Mouse (Mus musculus) embryonic stem cell, embryonic (primary cell): ENCODE data around the gene Pus3.

ENCODE experiments used
- CTCF ChIA-PET, 4 experiments: fragments of 300-600 bp in 2 of 4; fragments of 350-600 bp in 2 of 4; sonication (Branson Sonifier 250); formaldehyde crosslinking; loops; one replicate each; lab custom pipeline; 2022; ENCODE audit warnings: inconsistent platforms in 2 of 4; lab: Charles Lee
- POLR2A ChIA-PET, 4 experiments: fragments of 300-600 bp in 2 of 4; fragments of 350-600 bp in 2 of 4; sonication (Branson Sonifier 250); formaldehyde crosslinking; loops; one replicate each; lab custom pipeline; 2022; ENCODE audit warnings: antibody characterized with exemption in 4 of 4, inconsistent platforms in 1 of 4; lab: Charles Lee

The Pus3 gene

DNA sequence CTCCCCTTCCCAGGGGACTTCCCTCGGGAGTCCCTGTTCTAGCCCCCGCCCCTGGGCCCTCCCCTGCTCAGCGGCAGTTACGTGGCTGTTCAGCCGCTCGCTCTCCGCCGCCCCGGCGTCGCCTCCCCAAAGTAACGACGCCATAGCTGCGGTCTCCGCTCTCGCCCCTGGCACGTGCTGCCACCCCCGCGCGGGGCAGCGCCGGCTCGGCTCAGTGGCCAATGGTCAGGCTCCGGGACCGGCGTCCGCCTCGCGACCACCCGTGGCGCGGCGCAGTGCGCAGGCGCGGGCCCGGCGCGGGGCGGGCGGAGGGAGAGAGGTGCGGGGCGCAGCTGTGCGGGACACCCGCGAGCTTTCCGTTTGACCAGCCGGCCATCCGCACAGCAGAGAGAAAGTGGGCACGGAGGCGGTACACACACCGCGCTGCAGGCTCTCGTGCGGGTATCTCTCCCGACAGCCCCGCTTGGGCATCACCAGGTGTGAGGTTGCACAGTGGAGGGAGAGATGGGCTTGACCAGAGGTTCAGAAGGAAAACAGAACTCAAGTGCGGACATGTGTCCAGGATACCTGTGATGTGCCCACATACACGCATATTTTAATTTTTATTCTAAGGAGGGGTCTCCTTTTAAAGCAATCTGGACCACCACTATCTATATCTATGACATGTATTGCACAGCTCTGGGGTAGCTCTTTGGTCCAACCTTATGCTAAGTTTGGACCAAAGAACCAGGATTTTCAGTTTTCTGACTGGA is at the start of gene Pus3, which contains the start of gene Ddx25:
TSS of gene Pus3 (plus strand) at position 339 of the 752 bp plus-strand sequence.
TSS of gene Ddx25 (minus strand) at position 272 of the 752 bp plus-strand sequence.
- ChIA-PET CTCF (interaction anchor here in 3 of 4 experiments (0.6 to 2.0 kb wide), 6 partner anchors 17 to 234 kb away, joined by 3 to 8 read pairs (median 4); no protein-coding TSS in a partner anchor), POLR2A (interaction anchor here (0.6 to 6.6 kb wide), 22 partner anchors 11 to 441 kb away, joined by 3 to 69 read pairs (median 5); partner anchors contain the start of genes Hyls1 (in 4 of the 4), Pate2 (in 4 of the 4), Foxred1 (in 2 of the 4) and Srpr (in 1 of the 4))

DNA sequence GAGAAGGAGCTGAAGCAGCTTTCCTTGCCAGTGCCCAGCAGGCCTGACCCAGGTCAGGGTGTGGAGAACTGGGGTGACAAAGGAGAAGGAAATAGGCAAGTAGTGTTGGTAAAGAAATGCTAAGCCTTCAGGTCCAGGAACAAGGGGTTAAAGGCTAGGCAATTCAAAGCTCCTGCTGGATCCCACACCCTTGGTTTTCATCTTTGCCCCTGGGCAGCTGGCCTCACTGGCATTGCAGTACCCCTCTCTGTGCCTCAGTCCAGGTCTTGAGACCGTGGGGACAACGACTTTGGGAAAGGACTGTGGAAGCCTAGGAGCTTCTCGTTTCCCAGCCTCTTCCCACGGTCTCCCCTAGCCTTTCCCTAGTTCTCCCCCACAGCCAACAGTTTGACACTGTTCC is 44.5 kb upstream of the Pus3 start:
- ChIA-PET POLR2A (interaction anchor here in 2 of 4 experiments (0.7 to 1.6 kb wide), 6 partner anchors 8 to 248 kb away, joined by 3 to 7 read pairs (median 3); partner anchors contain the start of gene Cdon (in 1 of the 2)), CTCF (interaction anchor here in 2 of 4 experiments (1.0 to 3.1 kb wide), 3 partner anchors 10 to 214 kb away, joined by 3 to 16 read pairs (median 3); no protein-coding TSS in a partner anchor)

DNA sequence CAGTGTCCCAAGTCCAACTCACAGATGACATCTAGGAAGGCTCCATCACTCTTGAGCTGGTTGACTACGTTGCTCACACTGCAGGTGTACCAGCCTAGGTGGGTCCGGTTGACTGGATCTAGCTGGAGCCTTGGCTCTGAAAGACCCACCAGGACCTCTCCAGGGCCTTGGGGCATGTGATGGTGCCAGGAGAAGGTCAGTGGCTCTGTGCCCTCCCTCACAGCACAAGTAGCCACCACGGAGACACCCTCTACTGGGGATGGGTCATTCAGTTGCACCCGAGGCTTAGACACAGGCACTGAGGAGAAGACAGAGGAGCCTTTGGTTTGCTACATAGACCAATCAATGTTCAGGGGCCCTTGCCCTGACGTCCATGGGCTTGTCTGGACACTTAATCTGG is 42.2 kb upstream of the Pus3 start:
- CTCF ChIA-PET, result interaction anchor here in 1 of 4 experiments (1.5 kb wide), 1 partner anchor 8 kb away, joined by 5 read pairs; no protein-coding TSS in a partner anchor
- POLR2A ChIA-PET, result interaction anchor here in 2 of 4 experiments (0.6 to 1.1 kb wide), 5 partner anchors 20 to 367 kb away, joined by 3 to 5 read pairs (median 3); no protein-coding TSS in a partner anchor

DNA sequence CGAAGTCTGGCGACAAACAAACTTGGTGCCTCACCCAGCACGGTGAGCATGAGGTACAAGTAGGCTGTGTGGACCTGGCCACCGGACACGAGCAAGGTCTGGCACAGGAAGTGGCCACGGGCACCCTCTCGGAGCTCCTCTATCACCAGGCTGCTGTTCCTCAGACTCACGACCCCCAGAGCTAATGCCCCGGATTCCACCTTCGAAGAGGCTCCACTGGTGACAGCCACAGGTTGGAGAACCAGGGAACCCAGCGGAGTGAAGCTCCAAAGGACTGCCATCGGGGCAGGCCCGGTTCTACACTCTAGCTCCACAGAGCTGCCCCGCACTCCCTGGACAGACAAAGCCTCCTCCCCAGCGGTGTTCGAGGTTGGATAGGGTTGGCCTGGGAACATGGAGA is 41.7 kb upstream of the Pus3 start:
- ChIA-PET POLR2A (interaction anchor here in 2 of 4 experiments (0.6 to 1.3 kb wide), 5 partner anchors 12 to 368 kb away, joined by 3 to 6 read pairs (median 3); no protein-coding TSS in a partner anchor), CTCF (interaction anchor here in 2 of 4 experiments (0.5 to 1.5 kb wide), 2 partner anchors 8 to 317 kb away, joined by 3 to 6 read pairs; partner anchors contain the start of genes Srpr (in 1 of the 2) and Tirap (in 1 of the 2))

DNA sequence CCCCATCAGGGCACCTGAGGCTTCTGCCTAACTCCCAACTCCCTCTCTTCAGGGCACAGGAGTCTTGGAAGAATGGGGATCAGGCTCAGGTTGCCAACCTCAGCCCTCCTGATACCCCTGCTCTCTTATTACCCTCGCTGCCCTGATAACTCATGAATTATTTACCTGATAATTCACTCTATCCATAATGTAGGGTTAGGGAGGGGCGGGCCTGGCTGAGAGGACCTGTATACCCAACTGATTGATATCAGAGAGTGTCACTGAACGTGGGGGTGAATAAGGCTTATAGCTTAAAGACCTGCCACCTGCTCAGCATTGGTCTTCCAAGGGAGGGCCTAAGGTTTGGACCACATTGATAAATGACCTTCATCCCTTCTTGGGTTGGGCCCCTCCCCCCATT is 40.2 kb upstream of the Pus3 start, which contains the start of gene Gm1113:
TSS of gene Gm1113 (minus strand) at position 101 of the 400 bp plus-strand sequence.
- ChIA-PET CTCF (interaction anchor here in 1 of 4 experiments (1.5 kb wide), 1 partner anchor 318 kb away, joined by 3 read pairs; the partner anchor contains the start of genes Srpr and Tirap), POLR2A (interaction anchor here in 1 of 4 experiments (1.3 kb wide), 1 partner anchor 20 kb away, joined by 6 read pairs; no protein-coding TSS in a partner anchor)

DNA sequence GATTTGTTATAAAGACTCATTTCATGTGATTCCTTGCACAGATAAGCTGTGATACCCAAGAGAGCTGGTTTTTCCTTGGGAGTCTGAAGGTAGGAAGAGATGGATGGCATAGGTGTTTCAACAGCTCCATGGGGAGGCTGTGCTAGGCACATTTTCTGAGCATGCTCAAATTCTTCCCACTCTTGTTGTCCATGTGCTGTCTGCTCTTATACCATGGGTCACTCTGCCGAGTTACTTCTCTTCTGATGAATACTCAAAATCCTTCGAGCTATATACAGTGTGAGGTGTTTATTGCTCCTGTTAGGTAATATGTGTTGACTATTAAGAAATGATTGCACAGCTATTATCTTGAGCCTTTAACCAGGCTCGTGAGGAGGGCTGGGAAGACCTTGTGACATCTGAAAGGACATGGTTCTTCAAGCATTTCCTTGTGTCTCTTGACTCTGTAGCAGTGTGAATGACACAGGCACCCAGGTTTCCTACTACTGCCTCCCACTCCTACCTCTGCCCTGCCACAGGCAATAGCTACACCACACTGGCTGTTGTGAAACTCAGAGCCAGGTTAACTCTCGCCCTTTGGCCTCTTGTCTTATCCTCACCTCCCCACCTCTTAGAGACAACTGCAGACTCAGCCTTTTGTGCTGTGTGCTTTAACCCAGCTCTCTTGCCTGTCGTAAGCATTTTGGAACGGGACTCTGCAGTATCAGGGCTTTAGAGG is 37.6 kb upstream of the Pus3 start:
- ChIA-PET CTCF (interaction anchor here in 2 of 4 experiments (0.6 to 2.4 kb wide), 6 partner anchors 14 to 690 kb away, joined by 3 to 8 read pairs (median 3); no protein-coding TSS in a partner anchor), POLR2A (interaction anchor here in 2 of 4 experiments (1.0 to 1.2 kb wide), 2 partner anchors 26 to 229 kb away, joined by 3 read pairs; no protein-coding TSS in a partner anchor)

DNA sequence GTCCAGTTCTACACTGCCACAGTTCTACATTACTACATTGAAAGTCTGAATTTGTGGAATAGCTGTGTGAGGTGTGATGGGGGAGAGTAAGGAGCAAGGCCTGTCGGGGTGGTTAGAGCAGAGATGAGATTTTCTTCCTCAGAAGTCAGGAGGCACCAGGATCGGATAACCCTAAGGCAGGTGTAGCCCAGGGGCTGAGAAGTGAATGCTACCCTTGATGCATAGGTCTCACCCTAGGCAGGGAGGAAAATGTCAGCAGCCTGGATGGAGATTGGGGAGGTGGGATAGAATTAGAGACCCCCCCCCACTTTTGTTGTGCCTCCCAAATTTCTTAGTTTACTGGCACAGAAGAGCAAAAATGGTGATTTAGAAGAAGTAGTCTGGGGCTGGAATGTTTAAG is 36.2 kb upstream of the Pus3 start:
- CTCF ChIA-PET, result interaction anchor here in 2 of 4 experiments (0.7 to 2.5 kb wide), 4 partner anchors 13 to 345 kb away, joined by 3 to 23 read pairs (median 3); no protein-coding TSS in a partner anchor

DNA sequence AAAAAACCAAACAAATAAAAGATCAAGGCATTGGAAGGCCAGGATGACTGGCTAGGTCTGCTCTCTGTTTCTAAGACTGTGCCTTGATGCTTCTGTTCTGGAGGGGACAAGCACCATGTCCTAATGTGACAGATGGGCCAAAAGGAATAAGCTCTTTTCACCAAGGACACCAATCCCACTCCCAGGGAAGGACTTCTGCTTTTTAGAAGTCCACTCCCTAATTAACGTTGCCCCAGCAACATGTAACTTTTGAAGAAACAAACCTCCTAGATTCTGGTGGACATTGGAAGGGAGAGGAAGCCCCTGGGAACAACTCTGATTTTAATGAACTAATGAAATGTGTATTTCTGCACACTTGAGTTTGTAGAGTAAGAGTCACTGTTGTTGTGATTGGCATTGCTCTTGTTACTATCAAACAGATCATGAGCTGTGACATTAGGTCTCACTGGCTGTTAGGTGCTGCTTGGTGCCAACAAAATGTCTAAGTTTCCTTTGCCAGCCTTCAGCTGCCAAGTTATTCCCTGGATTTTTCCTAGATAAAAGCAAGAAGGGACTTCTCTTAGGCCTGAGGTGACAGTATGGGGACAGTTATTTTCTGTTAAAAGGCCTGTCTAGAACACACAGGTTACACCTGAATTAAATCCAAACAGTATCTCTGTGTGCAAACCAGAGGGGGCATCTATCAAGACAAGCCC is 35.4 kb upstream of the Pus3 start:
- POLR2A ChIA-PET, result interaction anchor here in 2 of 4 experiments (0.8 to 2.0 kb wide), 8 partner anchors 9 to 226 kb away, joined by 3 to 6 read pairs (median 4); no protein-coding TSS in a partner anchor
- CTCF ChIA-PET, result interaction anchor here (0.6 to 3.5 kb wide), 17 partner anchors 12 to 1120 kb away, joined by 3 to 31 read pairs (median 4); partner anchors contain the start of genes Srpr (in 1 of the 4) and Tirap (in 1 of the 4)

More for the DNA sequence above, 36.2 kb upstream of the Pus3 start:
- POLR2A ChIA-PET, result interaction anchor here in 2 of 4 experiments (0.8 to 1.0 kb wide), 2 partner anchors 9 to 231 kb away, joined by 3 read pairs; no protein-coding TSS in a partner anchor

DNA sequence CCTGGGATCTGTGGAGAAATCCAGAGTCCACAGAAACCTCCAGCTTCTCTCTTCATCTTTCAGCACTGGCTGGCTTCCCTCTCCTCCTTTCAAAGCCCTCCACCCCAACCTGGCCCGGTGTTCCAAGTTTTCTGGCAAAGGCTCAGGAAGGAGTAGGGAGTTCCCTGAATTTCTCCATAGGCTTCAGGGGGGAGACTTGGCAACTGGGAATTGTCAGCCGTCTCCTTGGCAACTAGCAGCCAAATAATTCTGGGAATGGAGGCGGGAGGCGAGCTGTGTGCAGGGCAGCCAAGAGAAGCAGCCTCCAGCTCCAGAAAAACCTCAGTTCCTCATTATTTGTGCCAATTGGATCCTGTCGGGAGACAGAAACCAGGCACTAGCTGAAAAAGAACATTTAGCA is 34.9 kb upstream of the Pus3 start:
- ChIA-PET POLR2A (interaction anchor here in 2 of 4 experiments (0.9 to 2.0 kb wide), 12 partner anchors 15 to 256 kb away, joined by 3 to 6 read pairs (median 4); no protein-coding TSS in a partner anchor), CTCF (interaction anchor here (0.6 to 3.5 kb wide), 29 partner anchors 11 to 1120 kb away, joined by 3 to 31 read pairs (median 4); partner anchors contain the start of genes Fam118b (in 1 of the 4), Foxred1 (in 1 of the 4), Rpusd4 (in 1 of the 4) and Srpr (in 1 of the 4))

DNA sequence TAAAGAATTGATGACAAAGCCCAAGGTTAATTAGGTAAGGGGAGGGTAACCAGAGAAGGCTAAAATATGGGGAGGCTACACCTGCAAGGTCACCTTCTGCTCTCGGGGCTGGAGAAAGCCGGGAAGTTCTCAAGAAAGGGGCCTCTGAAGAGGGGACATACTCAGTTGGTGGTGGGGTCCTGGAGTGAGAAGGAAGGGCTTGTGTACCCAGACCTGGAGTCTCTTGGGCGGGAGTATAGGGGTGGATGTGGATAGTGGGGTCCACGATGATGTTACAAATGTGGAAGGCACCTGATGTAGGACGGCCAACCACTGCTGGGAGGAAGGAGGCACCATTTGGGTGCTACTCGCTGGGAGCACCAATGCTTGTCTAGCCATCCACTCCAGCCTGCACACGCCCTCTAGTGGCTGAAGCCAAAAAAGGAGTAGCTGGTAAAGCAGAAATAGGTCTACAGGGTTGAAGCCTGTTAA is 34.4 kb upstream of the Pus3 start:
- CTCF ChIA-PET, result interaction anchor here (0.5 to 3.5 kb wide), 51 partner anchors 9 to 473 kb away, joined by 3 to 31 read pairs (median 4); partner anchors contain the start of genes Cdon (in 1 of the 4), Fam118b (in 1 of the 4), Foxred1 (in 1 of the 4) and Rpusd4 (in 1 of the 4)
- POLR2A ChIA-PET, result interaction anchor here in 3 of 4 experiments (0.6 to 2.0 kb wide), 17 partner anchors 15 to 1203 kb away, joined by 3 to 6 read pairs (median 4); no protein-coding TSS in a partner anchor

DNA sequence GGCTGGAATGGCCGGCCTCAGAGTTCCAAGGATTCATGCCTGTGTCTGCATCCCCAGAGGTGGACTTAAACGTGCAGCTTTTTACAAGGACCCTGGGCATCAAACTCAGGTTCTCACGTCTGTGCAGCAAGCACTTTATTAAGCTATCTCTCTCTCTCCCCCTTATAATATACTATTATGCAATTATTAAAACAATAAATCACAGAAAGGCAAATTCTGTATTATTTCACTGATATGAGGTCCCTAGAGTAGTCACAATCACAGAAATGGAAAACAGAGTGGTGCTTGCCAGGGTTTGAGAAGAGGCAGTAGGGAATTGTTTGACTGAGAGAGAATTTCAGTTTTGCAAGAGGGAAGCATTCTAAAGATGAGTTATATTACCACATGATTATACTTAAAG is 29.3 kb upstream of the Pus3 start:
- ChIA-PET CTCF (interaction anchor here in 2 of 4 experiments (1.0 to 1.4 kb wide), 2 partner anchors 12 kb away, joined by 3 read pairs; no protein-coding TSS in a partner anchor), POLR2A (interaction anchor here in 1 of 4 experiments (0.6 kb wide), 1 partner anchor 1484 kb away, joined by 4 read pairs; no protein-coding TSS in a partner anchor)

DNA sequence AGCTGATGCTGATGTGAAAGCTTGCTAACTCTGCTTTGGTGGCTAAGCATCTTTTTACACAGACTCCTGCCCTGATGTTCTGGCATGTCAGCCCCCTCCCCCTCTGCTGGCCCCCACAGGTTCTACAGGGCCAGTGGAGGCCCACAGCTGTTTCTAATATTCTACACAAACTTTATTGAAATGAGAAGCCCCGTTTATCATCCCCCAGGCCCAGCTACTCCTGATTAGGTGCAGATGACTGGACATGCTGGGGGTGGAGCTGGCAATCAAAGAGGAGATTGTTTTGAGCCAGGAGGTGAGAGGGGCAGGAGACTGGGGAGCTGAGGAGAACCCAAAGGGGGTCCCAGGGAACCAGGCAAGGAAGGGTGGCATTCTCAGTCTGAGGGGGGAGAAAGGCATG is 28.6 kb upstream of the Pus3 start:
- ChIA-PET CTCF (interaction anchor here in 2 of 4 experiments (1.0 to 1.4 kb wide), 2 partner anchors 11 kb away, joined by 3 read pairs; no protein-coding TSS in a partner anchor), POLR2A (interaction anchor here in 2 of 4 experiments (0.5 to 0.6 kb wide), 2 partner anchors 329 to 1484 kb away, joined by 4 read pairs; no protein-coding TSS in a partner anchor)

DNA sequence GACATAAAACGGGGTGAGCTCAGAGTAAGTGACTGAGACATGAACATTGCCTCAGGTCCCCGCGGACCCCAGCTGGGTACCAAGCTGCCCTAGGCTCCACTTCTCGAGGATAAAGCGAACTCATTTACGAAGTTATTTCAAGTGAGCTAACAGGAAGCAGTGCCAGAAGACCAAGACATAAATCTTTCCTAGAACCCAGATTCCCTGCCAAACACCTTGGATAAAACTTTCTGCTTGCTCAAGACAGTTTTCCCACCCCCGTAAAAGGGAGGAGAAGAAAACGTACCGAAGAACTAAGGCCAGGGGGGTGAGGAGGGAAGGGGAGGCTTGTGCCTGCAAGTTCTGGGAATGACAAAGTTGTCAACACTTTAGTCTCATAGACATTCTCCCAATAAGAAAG is 25.1 kb upstream of the Pus3 start:
- ChIA-PET CTCF (interaction anchor here in 1 of 4 experiments (1.2 to 2.3 kb wide), 2 partner anchors 9 to 251 kb away, joined by 8 to 25 read pairs; no protein-coding TSS in a partner anchor), POLR2A (interaction anchor here in 2 of 4 experiments (0.9 to 1.3 kb wide), 3 partner anchors 16 to 239 kb away, joined by 3 to 5 read pairs (median 3); no protein-coding TSS in a partner anchor)

DNA sequence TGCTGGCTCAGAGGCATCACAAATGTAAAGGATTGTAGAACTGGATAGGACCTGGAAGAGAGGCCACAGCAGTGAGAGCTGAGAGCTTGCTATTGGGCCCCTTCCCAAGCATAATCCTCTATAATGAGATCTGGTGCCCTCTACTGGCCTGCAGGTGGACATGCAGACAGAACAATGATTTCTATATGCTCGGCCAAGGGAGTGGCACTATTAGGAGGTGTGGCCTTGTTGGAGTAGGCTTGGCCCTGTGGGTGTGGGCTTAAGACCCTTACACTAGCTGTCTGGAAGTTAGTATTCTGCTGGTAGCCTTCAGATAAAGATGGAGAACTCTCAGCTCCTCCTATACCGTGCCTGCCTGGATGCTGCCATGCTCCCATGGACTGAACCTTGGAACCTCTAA is 23.3 kb upstream of the Pus3 start:
- ChIA-PET CTCF (interaction anchor here (0.5 to 2.3 kb wide), 49 partner anchors 8 to 355 kb away, joined by 3 to 31 read pairs (median 5); partner anchors contain the start of genes Fam118b (in 2 of the 4), Cdon (in 1 of the 4), Ddx25 (in 1 of the 4) and Pus3 (in 1 of the 4)), POLR2A (interaction anchor here in 3 of 4 experiments (0.5 to 1.5 kb wide), 10 partner anchors 24 to 336 kb away, joined by 3 to 7 read pairs (median 3); partner anchors contain the start of genes Fam118b (in 2 of the 3), Rpusd4 (in 2 of the 3), Foxred1 (in 1 of the 3) and Hyls1 (in 1 of the 3))

DNA sequence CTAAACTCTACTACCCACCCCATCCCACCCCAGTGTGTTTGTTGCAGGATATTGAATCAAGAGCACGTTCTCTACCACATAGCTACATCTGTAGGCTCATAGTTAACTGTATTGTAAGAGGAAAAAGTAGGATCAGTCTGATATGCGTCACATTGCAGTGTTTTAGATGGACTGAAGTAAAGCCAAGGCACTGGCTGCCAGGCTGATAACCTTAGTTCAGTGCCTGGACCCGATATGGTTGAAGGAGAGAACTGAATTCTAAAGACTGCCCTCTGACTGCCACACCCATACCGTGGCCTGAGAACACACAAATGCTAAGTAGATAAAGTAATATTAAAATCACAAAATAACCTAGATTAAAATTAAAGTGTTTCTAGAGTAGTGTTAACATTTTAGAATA is 22.5 kb upstream of the Pus3 start:
- ChIA-PET CTCF (interaction anchor here (1.2 to 2.3 kb wide), 20 partner anchors 7 to 336 kb away, joined by 3 to 31 read pairs (median 6); partner anchors contain the start of genes Fam118b (in 2 of the 4), Cdon (in 1 of the 4), Rpusd4 (in 1 of the 4) and Srpr (in 1 of the 4)), POLR2A (interaction anchor here in 1 of 4 experiments (0.6 kb wide), 1 partner anchor 208 kb away, joined by 6 read pairs; no protein-coding TSS in a partner anchor)
